Mouse (Mus musculus) liver, postnatal 0 days (tissue): ENCODE measurements around the gene Elovl5.

Experiments
- CTCF ChIP-seq: sonication (generic); IDR thresholded peaks from 2 replicates; pipeline ENCODE4 v1.5.1; 2016; ENCODE audit warnings: antibody characterized with exemption, low read depth
- EP300 ChIP-seq: IDR thresholded peaks from 2 replicates; pipeline ENCODE4 v1.6.1; 2016; ENCODE audit warnings: antibody characterized with exemption, low read depth, mild to moderate bottlenecking

DNA sequence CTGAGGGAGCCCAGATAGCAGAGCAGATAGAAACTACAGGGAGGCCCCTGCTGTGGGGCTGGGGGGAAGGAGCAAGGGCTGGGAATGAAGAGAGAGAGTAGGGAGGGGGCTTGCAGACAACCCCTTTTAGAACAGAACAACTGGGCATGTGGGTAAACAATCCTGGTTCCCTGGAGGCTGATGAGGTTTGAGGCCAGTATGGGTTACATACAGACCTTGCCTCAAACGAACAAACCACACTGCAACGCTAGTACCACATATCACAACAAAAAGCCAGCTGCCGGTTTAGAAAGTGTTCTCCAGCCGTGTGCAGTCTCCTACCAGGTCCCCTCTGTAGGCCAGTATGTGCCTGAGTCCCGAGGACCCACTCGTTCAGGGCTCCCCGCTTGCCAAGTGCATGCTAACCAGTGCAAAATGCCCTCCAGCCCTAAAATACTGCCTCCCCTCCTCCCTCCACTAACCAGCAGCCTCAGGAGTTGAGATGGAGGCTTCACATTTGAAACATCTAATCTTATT is 32.6 kb downstream of the Elovl5 start:
- TF ChIP-seq CTCF (no peak), EP300 (no peak)
